Mouse (Mus musculus): ENCODE measurements around the gene Plcb1.

- TF ChIP-seq CTCF (IDR thresholded peaks at IDR 0.05; ENCODE audit: control insufficient read depth, insufficient read depth, insufficient read length) (no peak), MAX (IDR thresholded peaks at IDR 0.05) (no peak), USF1 (IDR thresholded peaks at IDR 0.05; ENCODE audit: low read depth) (no peak), MYOG (IDR thresholded peaks at IDR 0.05; ENCODE audit: control insufficient read depth, extremely low read depth, insufficient read length) (no peak), CEBPB (IDR thresholded peaks at IDR 0.05; ENCODE audit: low read depth) (no peak), FOSL1 (IDR thresholded peaks at IDR 0.05; ENCODE audit: insufficient read depth, low read length, poor library complexity, severe bottlenecking) (no peak), MYOD1 (IDR thresholded peaks at IDR 0.05; ENCODE audit: control insufficient read depth, insufficient read length, low read depth) (no peak)
Measured at GRCm38 (mm10) chr2:135251821-135252315, 466.0 kb downstream of the Plcb1 start.
